Mouse (Mus musculus): ENCODE measurements around the gene Rragc.

GRCm38 (mm10) chr4:123960955-123961354 lies 43.7 kb downstream of the Rragc start:
- TF ChIP-seq CTCF (IDR thresholded peaks at IDR 0.05), result no peak
- no peak for TF ChIP-seq EP300 (IDR thresholded peaks at IDR 0.05)

Measured in lung, postnatal 0 days (tissue).